Mouse (Mus musculus) gastrocnemius, adult 8-10 months (tissue): ENCODE results near the gene Rai14. TPM values are rescaled to one million over a fixed set of nuclear protein-coding genes. Genes with fewer than 3 reads are reported as not detected.

Experiments used
- DNase-seq, 2 experiments: peaks; one replicate each; pipeline ENCODE4 v3.0.0; 2022; ENCODE audit warnings: low spot score in 2 of 2
- total RNA-seq, 4 experiments: library from RNA; stranded (reverse); gene quantifications; 2 replicates each; pipeline ENCODE4 v1.2.4; 2022

The Rai14 gene
- total RNA-seq, 4 experiments from 2014 or later, result 3.8 to 6.1 (median 5.1) TPM

DNA sequence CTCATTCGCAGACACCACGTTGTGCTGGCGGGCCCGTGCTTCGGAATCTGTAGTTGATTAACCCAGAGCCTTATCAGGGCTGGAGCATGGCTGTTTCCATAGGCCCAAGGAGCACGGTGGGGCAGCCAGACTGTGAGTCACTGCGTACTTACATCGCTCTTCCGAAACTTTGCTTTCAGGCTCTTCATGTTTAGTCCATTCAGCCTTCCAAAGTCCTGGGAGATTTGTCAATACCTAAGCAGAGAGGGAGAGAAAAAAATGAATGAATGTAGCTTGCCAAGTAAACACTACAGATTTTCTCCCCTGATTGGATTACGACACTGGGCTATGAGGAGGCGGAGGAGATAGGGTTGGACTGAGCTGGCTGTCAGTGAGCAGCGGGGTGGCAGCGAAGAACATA is 24.2 kb downstream of the Rai14 start:
- DNase-seq, result no peak

DNA sequence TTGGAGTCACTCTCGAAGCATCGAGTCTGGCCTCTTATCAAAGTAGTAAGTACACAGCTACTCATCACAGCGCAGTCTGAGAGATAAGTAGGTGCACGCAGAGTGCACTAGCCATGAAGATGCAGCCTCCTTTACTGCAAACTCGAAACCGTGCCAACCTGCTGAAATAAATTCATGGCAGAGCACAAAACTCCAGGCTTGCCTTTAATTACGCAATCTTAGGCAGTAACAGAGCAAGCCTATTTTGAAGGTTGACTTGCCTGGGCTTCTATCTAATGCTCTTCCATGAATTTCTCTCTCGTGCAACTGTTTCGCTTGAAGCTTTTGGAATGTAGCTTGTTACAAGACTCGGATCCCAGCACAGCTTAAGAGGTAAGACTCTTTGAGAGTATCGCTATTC is 25.1 kb downstream of the Rai14 start:
- DNase-seq, result no peak

- no peak for DNase-seq
Observed at GRCm38 (mm10) chr15:10688686-10689085, 25.7 kb downstream of the Rai14 start.

- DNase-seq, result no peak
Observed at GRCm38 (mm10) chr15:10687365-10687764, 27.1 kb downstream of the Rai14 start.

DNA sequence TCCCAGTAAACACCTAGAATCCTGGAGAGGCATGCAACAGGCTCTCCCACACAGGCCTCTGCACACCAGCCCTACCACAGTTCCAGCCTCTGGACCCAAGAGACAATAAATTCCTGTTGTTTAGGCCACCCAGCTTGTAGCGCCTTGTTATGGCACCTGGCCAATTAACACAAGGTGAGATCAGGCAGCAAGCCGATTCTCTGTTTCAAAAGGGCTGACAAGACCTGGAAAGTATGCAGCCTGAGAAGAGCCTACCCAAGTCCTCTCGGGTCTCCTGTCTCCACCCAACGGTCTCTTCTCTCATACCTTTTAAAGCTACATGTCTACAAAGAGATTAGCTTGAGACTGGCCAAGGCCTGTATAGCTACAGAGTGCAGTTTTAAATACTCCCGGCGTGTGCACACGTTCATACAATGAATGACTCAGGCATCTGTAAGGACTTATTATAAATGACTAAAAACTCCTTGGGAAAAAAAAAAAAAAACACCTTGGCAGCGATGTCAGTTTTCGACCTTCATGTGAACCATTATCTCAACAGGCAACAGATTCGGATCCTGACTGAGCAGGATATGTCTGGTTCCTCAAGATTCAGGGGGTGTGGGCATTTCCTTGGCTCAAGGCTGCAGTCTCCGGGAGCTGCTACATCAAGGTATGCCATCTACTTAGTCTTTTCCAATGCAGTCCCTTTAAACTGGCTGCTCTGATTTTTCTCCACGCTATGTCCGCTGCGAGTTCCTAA is 28.6 kb downstream of the Rai14 start:
- no peak for DNase-seq

DNA sequence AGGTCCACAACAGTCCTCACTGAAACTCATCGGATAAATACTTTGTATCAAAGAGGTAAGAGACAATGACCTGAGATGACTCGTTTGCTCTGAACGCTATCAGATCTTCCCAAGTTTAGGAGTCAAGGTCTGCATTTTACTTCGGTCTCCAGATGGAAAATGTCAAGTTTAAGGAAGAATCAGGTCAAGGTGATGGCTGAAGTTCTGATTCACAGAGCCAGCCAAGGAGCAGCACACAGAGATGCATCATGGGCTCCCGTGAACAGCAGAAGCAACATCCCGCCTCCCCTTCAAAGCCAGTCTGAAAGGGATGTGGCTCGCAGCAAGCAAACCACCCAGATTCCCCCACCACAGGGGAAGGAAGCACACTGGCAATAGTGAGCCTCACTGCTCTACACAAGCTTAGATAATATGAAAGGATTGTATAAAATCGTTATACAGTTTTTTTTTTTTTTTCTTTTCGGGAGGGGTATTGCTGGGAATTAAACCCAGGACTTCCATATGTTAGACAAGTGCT is 30.7 kb downstream of the Rai14 start:
- DNase-seq, result no peak

DNA sequence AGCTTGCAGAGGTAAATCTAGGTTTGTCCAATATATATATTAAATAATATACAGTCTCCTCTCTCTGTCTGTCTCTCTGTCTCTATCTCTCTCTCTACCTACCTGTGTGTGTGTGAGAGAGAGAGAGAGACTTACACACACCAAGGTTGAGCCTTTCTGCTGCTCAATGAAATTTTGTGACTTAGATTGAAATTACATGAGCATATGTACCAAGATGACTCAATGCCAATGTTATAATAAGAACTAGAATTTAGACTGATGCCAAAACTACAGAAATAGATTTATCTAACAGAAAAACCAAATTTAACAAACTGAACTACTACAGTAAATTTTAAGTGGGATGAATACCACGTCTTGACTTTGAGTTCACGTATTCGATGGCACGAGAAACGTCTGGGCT is 33.9 kb downstream of the Rai14 start:
- no peak for DNase-seq

- peak; percentile 18 to 47 for DNase-seq
Observed at GRCm38 (mm10) chr15:10679571-10679970, 34.9 kb downstream of the Rai14 start.

GRCm38 (mm10) chr15:10675801-10676200 is 38.6 kb downstream of the Rai14 start:
- DNase-seq, result no peak

DNA sequence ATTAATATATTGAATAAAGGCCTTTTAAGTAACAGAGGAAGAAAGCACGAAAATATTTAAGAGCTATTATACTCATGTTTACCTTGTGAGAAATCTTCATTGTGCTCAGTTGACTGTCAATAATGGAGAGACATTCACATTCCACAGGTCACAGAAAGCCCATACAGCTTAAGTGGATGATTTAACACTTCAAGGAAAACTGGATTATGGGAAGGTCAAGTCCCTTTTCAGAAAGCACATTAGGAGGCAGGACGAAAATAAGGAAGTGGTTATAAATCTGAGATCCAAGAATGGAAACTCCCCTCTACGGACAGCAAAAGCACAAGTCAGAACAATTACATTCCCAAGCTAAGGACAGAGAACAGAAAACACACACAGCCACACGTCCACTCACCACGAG is 41.5 kb downstream of the Rai14 start:
- DNase-seq, result no peak

DNA sequence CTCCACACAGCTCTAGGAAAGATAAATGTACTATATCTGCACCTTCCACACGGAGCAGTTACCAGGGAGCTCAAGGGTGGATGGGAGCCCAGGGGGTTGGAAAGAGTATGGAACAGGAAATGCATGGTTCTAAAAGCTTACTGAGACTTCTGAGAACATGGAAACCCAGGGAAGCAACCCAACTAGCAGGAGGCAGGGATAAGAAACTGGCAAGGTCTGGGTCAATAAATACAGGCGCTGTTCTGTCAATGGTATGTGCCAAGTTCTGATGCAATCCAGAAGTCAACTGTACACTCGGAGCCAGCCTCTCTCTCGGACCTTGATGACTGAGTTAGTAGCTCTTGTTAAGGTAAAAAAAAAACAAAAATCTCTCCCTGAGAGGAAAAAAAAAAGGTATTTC is 42.6 kb downstream of the Rai14 start:
- DNase-seq, result no peak

- no peak for DNase-seq
Observed at GRCm38 (mm10) chr15:10670107-10670506, 44.3 kb downstream of the Rai14 start.

DNA sequence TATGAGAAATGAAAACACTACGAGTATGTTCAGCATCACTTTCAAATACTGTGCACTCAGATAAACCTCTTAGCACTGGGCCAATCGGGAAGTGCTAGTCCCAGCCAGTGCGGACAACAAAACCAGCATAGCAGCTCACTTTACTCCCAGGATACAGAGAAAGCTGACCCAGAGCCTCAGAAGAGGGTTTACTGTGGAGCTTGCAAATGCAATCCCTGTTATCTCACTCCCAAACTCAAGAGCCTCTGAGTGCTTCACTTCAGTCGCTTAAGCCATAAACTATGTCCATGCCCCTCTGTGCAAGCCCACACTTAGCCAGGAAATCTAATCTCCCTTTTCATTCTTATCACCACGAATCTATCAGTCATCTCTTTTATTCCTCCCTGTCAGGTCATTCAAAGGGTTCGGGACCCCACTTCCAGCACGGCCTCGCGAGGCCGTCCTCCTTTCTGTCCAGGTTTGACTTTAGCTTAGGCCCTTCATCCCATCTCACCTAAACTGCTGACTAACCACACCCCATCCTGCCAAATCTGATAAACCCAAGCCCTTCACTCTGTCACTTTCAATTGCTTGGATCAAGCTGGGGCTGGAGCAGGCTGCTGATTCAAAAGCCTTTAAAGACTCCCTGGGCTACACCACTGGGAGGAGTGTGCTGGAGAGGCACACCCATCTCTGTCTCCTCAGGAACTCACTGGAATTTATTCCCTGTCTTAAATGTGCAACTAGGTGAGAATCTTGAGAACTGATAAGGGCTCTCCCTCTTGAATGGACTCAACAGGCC is 46.1 kb downstream of the Rai14 start:
- no peak for DNase-seq

GRCm38 (mm10) chr15:10665816-10666215 is 48.6 kb downstream of the Rai14 start:
- DNase-seq, result no peak

- DNase-seq, result no peak
Observed at GRCm38 (mm10) chr15:10664529-10664898, 49.9 kb downstream of the Rai14 start.

- no peak for DNase-seq
Observed at GRCm38 (mm10) chr15:10663793-10664528, 50.5 kb downstream of the Rai14 start.

DNA sequence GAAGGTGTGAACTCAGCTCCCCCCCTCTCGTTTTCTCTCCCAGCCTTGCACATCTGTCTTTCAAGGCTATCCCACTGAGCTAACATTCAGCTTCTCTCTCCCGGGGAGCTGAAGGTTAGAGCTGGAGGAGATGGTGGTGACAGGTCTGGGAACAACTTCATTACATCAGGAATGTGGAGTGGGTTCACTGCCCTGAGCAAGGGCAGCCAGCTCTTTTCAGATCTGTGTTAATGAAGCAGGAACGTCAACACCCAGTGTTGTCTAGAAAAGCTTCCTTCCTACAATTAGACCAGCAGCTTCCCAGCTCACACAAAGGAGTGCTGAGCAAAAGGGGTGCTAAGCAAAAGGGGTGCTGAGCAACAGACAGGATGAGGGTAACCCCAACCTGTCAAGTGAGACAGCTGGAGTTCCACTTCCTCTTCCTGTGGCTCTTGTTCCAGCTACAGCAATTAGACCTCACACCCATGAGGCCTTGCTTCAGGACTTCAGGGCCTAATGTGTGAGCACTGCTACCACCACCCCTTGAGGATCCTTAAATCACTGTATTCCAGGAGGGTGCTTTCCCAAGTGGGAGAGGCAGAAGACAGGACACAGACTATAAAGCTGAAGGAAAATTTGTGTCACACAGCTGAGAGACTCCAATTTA is 52.3 kb downstream of the Rai14 start:
- DNase-seq, result no peak

DNA sequence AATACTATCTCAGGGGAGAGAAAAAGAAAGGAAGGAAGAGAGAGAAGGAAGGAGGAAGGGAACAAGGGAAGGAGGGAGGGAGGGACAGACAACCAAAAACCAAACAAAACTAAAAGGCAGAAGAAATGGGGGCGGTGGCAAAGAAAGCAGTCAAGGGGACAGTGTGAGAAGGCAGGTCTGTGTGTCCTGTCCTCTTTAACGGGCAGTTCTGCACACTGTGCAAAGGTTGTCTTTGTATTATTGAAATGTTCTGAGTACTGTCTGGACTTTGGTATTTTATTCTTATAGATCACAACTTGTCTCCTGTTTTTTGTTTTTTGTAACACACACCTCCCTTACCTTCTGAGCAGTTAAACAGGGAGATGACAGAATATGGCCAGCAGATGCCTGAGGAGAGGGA is 55.6 kb downstream of the Rai14 start:
- no peak for DNase-seq

DNA sequence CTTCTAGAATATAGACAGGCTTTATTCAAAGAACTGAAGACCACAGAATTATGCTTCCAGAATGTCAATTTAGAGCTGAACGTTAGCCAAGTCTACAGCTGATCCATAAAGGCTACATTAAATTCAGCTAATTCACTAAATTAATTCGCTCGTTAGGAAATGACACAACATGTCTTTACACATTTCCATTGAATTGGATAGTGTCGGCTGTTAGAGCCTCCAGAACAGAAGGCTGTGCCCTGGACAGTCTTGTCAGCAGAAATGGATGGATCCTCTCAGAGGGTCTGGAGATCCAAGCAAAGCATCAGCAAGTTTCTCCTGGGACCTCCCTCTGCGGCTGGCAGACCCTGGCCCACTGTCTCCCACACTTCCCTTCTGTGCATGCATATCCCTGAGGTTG is 58.3 kb downstream of the Rai14 start:
- DNase-seq, result no peak

DNA sequence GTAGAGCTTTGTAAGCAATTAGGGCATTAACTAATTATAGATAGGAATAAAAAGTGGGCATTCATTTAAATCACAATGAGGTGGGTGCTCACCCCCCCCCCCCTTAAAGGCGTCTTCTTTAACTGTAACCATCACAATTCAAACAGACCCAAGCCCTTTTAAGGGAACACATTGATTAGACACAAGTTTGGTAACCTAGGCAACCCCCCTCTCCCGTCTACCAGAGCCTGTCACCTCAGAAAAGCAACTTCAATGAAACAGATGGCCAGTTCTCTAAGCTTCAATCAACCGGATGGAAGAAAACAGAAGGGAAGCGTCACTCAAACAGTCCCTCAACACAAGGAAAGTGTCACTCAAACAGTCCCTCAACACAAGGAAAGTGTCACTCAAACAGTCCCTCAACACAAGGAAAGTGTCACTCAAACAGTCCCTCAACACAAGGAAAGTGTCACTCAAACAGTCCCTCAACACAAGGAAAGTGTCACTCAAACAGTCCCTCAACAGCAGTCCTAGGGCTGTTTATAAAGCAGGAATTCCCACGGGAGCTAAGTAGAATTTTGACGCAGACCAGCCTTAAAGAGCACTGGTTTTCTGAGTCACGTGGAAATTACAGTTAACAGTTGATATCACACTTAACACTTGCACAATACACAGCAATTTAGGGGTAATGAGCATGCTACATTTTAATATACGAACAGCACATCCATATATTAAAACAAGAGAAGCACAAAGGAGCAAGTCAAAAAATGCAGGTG is 59.1 kb downstream of the Rai14 start:
- DNase-seq, result no peak

DNA sequence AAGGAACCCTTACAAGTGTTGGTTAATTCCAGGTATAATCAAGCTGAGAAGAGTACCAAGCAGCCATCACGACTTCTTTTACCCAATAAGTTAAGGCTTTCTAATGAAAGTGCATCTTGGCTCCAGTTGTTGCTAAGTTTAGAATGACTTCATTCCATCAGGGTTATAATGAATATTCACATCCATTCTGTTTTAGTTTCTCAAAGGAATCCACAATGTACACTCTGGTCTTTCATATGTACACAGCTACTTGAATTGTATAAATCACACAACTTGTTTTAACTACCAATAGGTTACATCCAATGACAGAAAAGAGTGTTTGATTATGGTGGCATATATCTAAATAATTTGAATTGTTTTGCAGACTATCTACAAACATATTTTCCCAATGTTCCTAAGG is 59.7 kb downstream of the Rai14 start:
- no peak for DNase-seq
